Mouse (Mus musculus) liver, embryonic 14.5 days (tissue): ENCODE measurements around the gene Lrrc19.

Source experiments
- CTCF ChIP-seq: IDR thresholded peaks from 2 replicates; pipeline ENCODE4 v1.5.1; 2016; ENCODE audit warnings: antibody characterized with exemption, low read depth, control low read depth
- EP300 ChIP-seq: IDR thresholded peaks from 2 replicates; pipeline ENCODE4 v1.6.1; 2016; ENCODE audit warnings: antibody characterized with exemption, low read depth

DNA sequence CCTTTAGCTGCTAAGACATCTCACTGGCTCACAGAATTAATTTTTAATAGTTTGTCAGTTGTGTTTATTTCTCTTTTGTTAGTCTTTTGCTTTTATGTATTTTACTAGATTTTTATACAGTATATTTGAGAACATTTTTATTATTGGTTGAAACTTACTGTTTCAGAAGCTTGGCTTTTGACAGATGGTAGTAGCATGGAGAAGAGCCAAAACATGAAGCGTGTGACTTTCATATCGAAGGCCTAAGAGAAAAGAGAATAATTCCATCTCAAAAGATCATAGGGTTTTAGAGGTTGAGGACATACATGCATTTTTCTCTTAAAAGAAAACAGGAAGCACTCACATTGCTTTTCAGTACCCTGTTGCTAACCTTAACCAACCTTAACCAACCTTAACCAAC, 6.8 kb downstream of the Lrrc19 start:
- no peak for TF ChIP-seq CTCF
- TF ChIP-seq EP300, result no peak
